Mouse (Mus musculus): ENCODE measurements around the gene Tlr11.

DNA sequence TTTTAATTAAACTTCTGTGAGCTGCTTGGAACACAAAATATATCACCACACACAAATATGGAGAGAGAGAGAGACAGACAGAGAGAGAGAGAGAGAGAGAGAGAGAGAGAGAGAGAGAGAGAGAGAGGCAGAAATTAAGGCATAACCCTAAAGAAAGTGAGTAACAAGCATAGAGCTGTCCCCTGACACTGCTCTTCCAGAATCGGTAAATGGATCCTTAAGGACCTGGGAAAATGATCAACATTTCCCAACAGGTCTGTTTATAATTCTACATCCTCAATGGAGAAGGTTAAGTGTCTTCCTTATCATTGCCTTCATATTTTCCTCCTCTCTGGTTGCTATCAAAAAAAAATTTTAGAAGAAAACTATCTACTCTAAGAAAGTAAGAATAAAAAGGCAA is 49.6 kb downstream of the Tlr11 start, which contains the start of gene Olfr738:
- TF ChIP-seq CTCF (IDR thresholded peaks at IDR 0.05; ENCODE audit: insufficient read depth, low read depth, low read length), result no peak
- no peak for TF ChIP-seq POLR2A (IDR thresholded peaks at IDR 0.05; ENCODE audit: insufficient read depth, low read depth, low read length)
